Mouse (Mus musculus) left cerebral cortex, adult 2 months (tissue): Measurements from ENCODE around the gene Spem2. TPM values are rescaled to one million over a fixed set of nuclear protein-coding genes. Genes with fewer than 3 reads are reported as not detected.

Source experiments
- DNase-seq, 2 experiments: peaks; one replicate each; pipeline ENCODE4 v3.0.0; 2021 to 2022; ENCODE audit warnings: low spot score in 2 of 2, mixed read lengths in 1 of 2; ENCODE audit errors: extremely low spot score in 1 of 2
- H3K27ac ChIP-seq: fragments of 200-600 bp; 2 replicates; pipeline ENCODE4 v1.8.1; 2022
- H3K4me3 ChIP-seq: fragments of 200-600 bp; 2 replicates; pipeline ENCODE4 v1.8.1; 2022
- CTCF ChIP-seq: fragments of 200-600 bp; IDR thresholded peaks from 2 replicates; pipeline ENCODE4 v1.8.1; 2022; ENCODE audit warnings: antibody characterized with exemption, mild to moderate bottlenecking, moderate library complexity
- intact Hi-C: fragments of 180-260 bp; cut with DNase I; formaldehyde crosslinking; loops from one replicate; pipeline ENCODE4 v1.15.1; 2025
- total RNA-seq, 2 experiments: library from RNA; stranded (reverse); gene quantifications; 2 replicates each; pipeline ENCODE4 v1.2.3; 2021

Gene Spem2
- total RNA-seq, 2 experiments from 2014 or later: not detected

GRCm38 (mm10) chr11:69834001-69834549 lies 15.8 kb upstream of the Spem2 start:
- TF ChIP-seq CTCF: no peak
- Histone ChIP-seq H3K27ac (no peak overlapping the region), H3K4me3 (peak overlapping the region; percentile 67)
- DNase-seq: peak in 1 of 2 experiments; percentile 38
- intact Hi-C loops: loop anchor here (2.0 kb wide), 1 partner anchor 67 kb away; no protein-coding TSS in a partner anchor

GRCm38 (mm10) chr11:69833554-69833953 lies 15.3 kb upstream of the Spem2 start:
- intact Hi-C loops: no loop called here
- no peak overlapping the region for H3K27ac ChIP-seq
- no peak for DNase-seq
- TF ChIP-seq CTCF: no peak
- H3K4me3 ChIP-seq: peak overlapping the region; percentile 67

- intact Hi-C loops: no loop called here
- TF ChIP-seq CTCF: no peak
- Histone ChIP-seq H3K27ac (no peak overlapping the region), H3K4me3 (no peak overlapping the region)
- DNase-seq: no peak
Measured at GRCm38 (mm10) chr11:69828832-69829231, 10.6 kb upstream of the Spem2 start.

GRCm38 (mm10) chr11:69823456-69823855 lies 5.2 kb upstream of the Spem2 start:
- TF ChIP-seq CTCF: no peak
- no peak for DNase-seq
- intact Hi-C loops: no loop called here
- H3K4me3 ChIP-seq: no peak overlapping the region
- H3K27ac ChIP-seq: no peak overlapping the region

- no peak within 1 kb of the TSS for H3K27ac ChIP-seq
- TF ChIP-seq CTCF: no peak
- intact Hi-C loops: no loop called here
- DNase-seq: no peak
- H3K4me3 ChIP-seq: no peak within 1 kb of the TSS
Measured at GRCm38 (mm10) chr11:69822080-69822479, 3.8 kb upstream of the Spem2 start, which contains the start of gene Spem1. TSS of gene Spem1 (minus strand) at chr11:69822180.

GRCm38 (mm10) chr11:69818871-69819270 lies 606 bp upstream of the Spem2 start:
- DNase-seq: no peak
- no peak for TF ChIP-seq CTCF
- Histone ChIP-seq H3K27ac (no peak overlapping the region), H3K4me3 (no peak overlapping the region)
- intact Hi-C loops: no loop called here

GRCm38 (mm10) chr11:69816520-69816919 lies 1.7 kb downstream of the Spem2 start:
- H3K4me3 ChIP-seq: no peak overlapping the region
- TF ChIP-seq CTCF: no peak
- intact Hi-C loops: no loop called here
- no peak overlapping the region for H3K27ac ChIP-seq
- DNase-seq: no peak

- DNase-seq: no peak
- H3K27ac ChIP-seq: no peak within 1 kb of the TSS
- no peak for TF ChIP-seq CTCF
- no peak within 1 kb of the TSS for H3K4me3 ChIP-seq
- intact Hi-C loops: no loop called here
Measured at GRCm38 (mm10) chr11:69815155-69815554, 3.1 kb downstream of the Spem2 start, which contains the start of gene Gm39566. TSS of gene Gm39566 (minus strand) at chr11:69815298.

- H3K27ac ChIP-seq: no peak overlapping the region
- DNase-seq: no peak
- intact Hi-C loops: loop anchor here (5.0 kb wide), 1 partner anchor 52 kb away; no protein-coding TSS in a partner anchor
- TF ChIP-seq CTCF: no peak
- no peak overlapping the region for H3K4me3 ChIP-seq
Measured at GRCm38 (mm10) chr11:69810280-69810679, 8.0 kb downstream of the Spem2 start.

- intact Hi-C loops: no loop called here
- no peak for DNase-seq
- H3K27ac ChIP-seq: no peak overlapping the region
- no peak for TF ChIP-seq CTCF
- H3K4me3 ChIP-seq: no peak overlapping the region
Measured at GRCm38 (mm10) chr11:69807641-69808040, 10.6 kb downstream of the Spem2 start.

GRCm38 (mm10) chr11:69806378-69806777 lies 11.9 kb downstream of the Spem2 start:
- Histone ChIP-seq H3K4me3 (no peak overlapping the region), H3K27ac (no peak overlapping the region)
- no peak; the same call in 1 of the 2 replicates for TF ChIP-seq CTCF
- intact Hi-C loops: no loop called here
- DNase-seq: no peak

- no peak within 1 kb of the TSS; the same call in 1 of the 2 replicates for H3K4me3 ChIP-seq
- no peak for DNase-seq
- intact Hi-C loops: loop anchor here (5.0 kb wide), 1 partner anchor 72 kb away; the partner anchor contains the start of gene Tmem95
- H3K27ac ChIP-seq: no peak within 1 kb of the TSS
- no peak; the same call in 1 of the 2 replicates for TF ChIP-seq CTCF
Measured at GRCm38 (mm10) chr11:69804972-69805909, 13.0 kb downstream of the Spem2 start, which contains the start of gene Tmem102. TSS of gene Tmem102 (minus strand) at chr11:69805624.
